Mouse (Mus musculus) forebrain, embryonic 14.5 days (tissue): ENCODE measurements at regions not wholly inside any gene's neighbourhood (a gene's known extent, or its start where the extent isn't known, plus 50 kb on each side); places are given as distances from the start of the nearest gene placed in this dataset.
"Not testable (repeated sequence)": the region's sequence is repeated elsewhere in the genome, so short reads cannot be mapped to it uniquely, and the experiment has no call there.

Experiments used
- ATAC-seq: fragments of 200-750 bp; cut with Nextera tagmentation; 2 replicates; pipeline ENCODE4 v1.8.0; 2017; ENCODE audit warnings: mild to moderate bottlenecking, moderate library complexity
- DNase-seq: peaks from one replicate; pipeline ENCODE4 v3.0.0-alpha.2; 2015; ENCODE audit warnings: low spot score
- H3K27ac ChIP-seq: fragments of 300-500 bp; sonication (generic); 2 replicates; pipeline ENCODE4 v1.5.1; 2014; ENCODE audit warnings: low read depth, mild to moderate bottlenecking, control low read depth, low read length, moderate library complexity
- H3K27me3 ChIP-seq: fragments of 300-500 bp; sonication (generic); replicated peaks from 2 replicates; pipeline ENCODE4 v1.6.1; 2014; ENCODE audit warnings: low read length, control low read depth, mixed read lengths; ENCODE audit not compliant: control insufficient read depth, insufficient read depth
- H3K36me3 ChIP-seq: fragments of 300-500 bp; sonication (generic); 2 replicates; pipeline ENCODE4 v1.6.1; 2014; ENCODE audit warnings: low read length, control low read depth; ENCODE audit not compliant: control insufficient read depth, insufficient read depth
- H3K4me1 ChIP-seq: fragments of 300-500 bp; sonication (generic); 2 replicates; pipeline ENCODE4 v1.6.1; 2014; ENCODE audit warnings: antibody characterized with exemption, low read length, control low read depth; ENCODE audit not compliant: control insufficient read depth, insufficient read depth
- H3K4me2 ChIP-seq: fragments of 300-500 bp; sonication (generic); 2 replicates; pipeline ENCODE4 v1.6.1; 2014; ENCODE audit warnings: mild to moderate bottlenecking, control low read depth, low read length
- H3K4me3 ChIP-seq: fragments of 300-500 bp; sonication (generic); 2 replicates; pipeline ENCODE4 v1.5.1; 2014; ENCODE audit warnings: low read depth, low read length, control low read depth
- H3K9ac ChIP-seq: fragments of 300-500 bp; sonication (generic); 2 replicates; pipeline ENCODE4 v1.6.1; 2014; ENCODE audit warnings: mild to moderate bottlenecking, low read length, control low read depth, moderate library complexity
- H3K9me3 ChIP-seq: fragments of 300-500 bp; sonication (generic); replicated peaks from 2 replicates; pipeline ENCODE4 v1.6.1; 2016; ENCODE audit warnings: low read length, control low read depth, mixed read lengths; ENCODE audit not compliant: control insufficient read depth
- WGBS: fragments of 180-500 bp; shearing (Covaris S2); extraction: QIAGEN DNeasy Blood & Tissue Kit; methylation state at CpG from one replicate; pipeline ENCODE4 v1.1.7; 2014; 5-methylcytosine and 5-hydroxymethylcytosine counted together

GRCm38 (mm10) chr2:39337524-39337923 lies 111.3 kb upstream of the Ppp6c start:
- H3K9me3 ChIP-seq: no peaks in the 10 kb centered on the region
- H3K36me3 ChIP-seq: no peaks in the 10 kb centered on the region
- no peak overlapping the region for H3K9ac ChIP-seq
- H3K4me2 ChIP-seq: no peak overlapping the region
- H3K27me3 ChIP-seq: no peaks in the 10 kb centered on the region
- no peaks in the 10 kb centered on the region for H3K4me1 ChIP-seq
- no peak overlapping the region for H3K27ac ChIP-seq
- H3K4me3 ChIP-seq: no peak overlapping the region
- DNase-seq (no peak), ATAC-seq (no peak)
- WGBS: 100% methylated on average over 1 of the region's 1 CpGs

GRCm38 (mm10) chr2:39325715-39326493 lies 99.7 kb upstream of the Ppp6c start:
- Histone ChIP-seq H3K4me3 (no peak overlapping the region), H3K27ac (no peak overlapping the region), H3K4me2 (no peak overlapping the region), H3K4me1 (no peaks in the 10 kb centered on the region), H3K27me3 (no peaks in the 10 kb centered on the region), H3K36me3 (no peaks in the 10 kb centered on the region), H3K9me3 (no peaks in the 10 kb centered on the region), H3K9ac (no peak overlapping the region)
- ATAC-seq (no peak), DNase-seq (peak; percentile 0)
- WGBS: 63% methylated on average over 9 of the region's 9 CpGs

- not testable (repeated sequence) for H3K4me1 ChIP-seq, H3K4me3 ChIP-seq, H3K27me3 ChIP-seq, H3K36me3 ChIP-seq, H3K9ac ChIP-seq, ATAC-seq, H3K4me2 ChIP-seq, H3K27ac ChIP-seq, DNase-seq, H3K9me3 ChIP-seq
- WGBS: 88% methylated on average over 3 of the region's 3 CpGs
These were observed 98.9 kb upstream of the Ppp6c start for GRCm38 (mm10) chr2:39325122-39325521.

- H3K27ac ChIP-seq: no peak overlapping the region
- no peaks in the 10 kb centered on the region for H3K36me3 ChIP-seq
- 96% methylated on average over 2 of the region's 2 CpGs for WGBS
- H3K4me3 ChIP-seq: no peak overlapping the region
- no peak overlapping the region for H3K9ac ChIP-seq
- no peak overlapping the region for H3K4me2 ChIP-seq
- no peaks in the 10 kb centered on the region for H3K9me3 ChIP-seq
- DNase-seq (no peak), ATAC-seq (no peak)
- H3K4me1 ChIP-seq: no peaks in the 10 kb centered on the region
- H3K27me3 ChIP-seq: no peaks in the 10 kb centered on the region
These were observed 73.6 kb upstream of the Ppp6c start for GRCm38 (mm10) chr2:39299798-39300382.

GRCm38 (mm10) chr2:39299290-39299689 lies 73.0 kb upstream of the Ppp6c start:
- WGBS: 84% methylated on average over 1 of the region's 1 CpGs
- ATAC-seq (no peak), DNase-seq (no peak)
- no peaks in the 10 kb centered on the region for H3K4me1 ChIP-seq
- H3K4me2 ChIP-seq: no peak overlapping the region
- H3K36me3 ChIP-seq: no peaks in the 10 kb centered on the region
- H3K4me3 ChIP-seq: no peak overlapping the region
- no peak overlapping the region for H3K9ac ChIP-seq
- H3K9me3 ChIP-seq: no peaks in the 10 kb centered on the region
- no peaks in the 10 kb centered on the region for H3K27me3 ChIP-seq
- no peak overlapping the region for H3K27ac ChIP-seq

- Histone ChIP-seq H3K9ac (no peak overlapping the region), H3K36me3 (no peaks in the 10 kb centered on the region), H3K4me1 (no peaks in the 10 kb centered on the region), H3K4me3 (no peak overlapping the region), H3K9me3 (no peaks in the 10 kb centered on the region), H3K27ac (no peak overlapping the region), H3K27me3 (no peaks in the 10 kb centered on the region), H3K4me2 (no peak overlapping the region)
- DNase-seq (no peak), ATAC-seq (no peak)
- 100% methylated on average over 1 of the region's 1 CpGs for WGBS
These were observed 69.2 kb upstream of the Ppp6c start for GRCm38 (mm10) chr2:39295435-39295834.

GRCm38 (mm10) chr2:39278218-39278617 lies 52.0 kb upstream of the Ppp6c start:
- DNase-seq: peak; percentile 27
- H3K9ac ChIP-seq: no peak overlapping the region
- no peak overlapping the region for H3K4me2 ChIP-seq

More at GRCm38 (mm10) chr2:39278218-39278617, 52.0 kb upstream of the Ppp6c start:
- no peaks in the 10 kb centered on the region for H3K4me1 ChIP-seq
- ATAC-seq: no peak
- no peak overlapping the region for H3K27ac ChIP-seq
- H3K36me3 ChIP-seq: no peaks in the 10 kb centered on the region
- H3K27me3 ChIP-seq: no peaks in the 10 kb centered on the region
- WGBS: 64% methylated on average over 1 of the region's 1 CpGs
- no peak overlapping the region for H3K4me3 ChIP-seq
- H3K9me3 ChIP-seq: no peaks in the 10 kb centered on the region
